Mouse (Mus musculus): Measurements from ENCODE around the gene Itga11. TPM values are rescaled to one million over a fixed set of nuclear protein-coding genes. Genes with fewer than 3 reads are reported as not detected.
A peak's percentile ranks its signal among the peaks of the same experiment; 100 is the strongest.

Gene Itga11
- polyA plus RNA-seq, 1 experiment from 2014 or later = 1.4 TPM

GRCm38 (mm10) chr9:62811516-62812121, 134.0 kb downstream of the Itga11 start, which contains the start of gene Fem1b:
Gene Fem1b (minus strand): TSS chr9:62811934.
- H3K27me3 ChIP-seq (ENCODE audit: control insufficient read depth, insufficient read depth, low read length) = no peaks in the 10 kb centered on the region
- H3K9ac ChIP-seq (replicated peaks; ENCODE audit: low read depth, low read length) = peak within 1 kb of the TSS; percentile 87
- no peaks in the 10 kb centered on the region for H3K9me3 ChIP-seq (ENCODE audit: control insufficient read depth, low read depth, low read length)
- H3K4me2 ChIP-seq (replicated peaks; ENCODE audit: low read depth, low read length) = peak within 1 kb of the TSS; percentile 95
- WGBS = under 1% methylated on average over 54 of the region's 68 CpGs
- peak; percentile 89 for ATAC-seq (ENCODE audit: insufficient number of reproducible peaks, insufficient read depth, low FRiP score, low read depth)
- peaks cover 20% of the 10 kb centered on the region for H3K4me1 ChIP-seq (ENCODE audit: control insufficient read depth, insufficient read depth, low read length)
- peak within 1 kb of the TSS; percentile 96 for H3K27ac ChIP-seq (ENCODE audit: low read length)
- H3K4me3 ChIP-seq (ENCODE audit: low read depth, low read length) = peak within 1 kb of the TSS; percentile 99
- H3K36me3 ChIP-seq (ENCODE audit: control insufficient read depth, insufficient read depth, low read length) = no peaks in the 10 kb centered on the region

DNA sequence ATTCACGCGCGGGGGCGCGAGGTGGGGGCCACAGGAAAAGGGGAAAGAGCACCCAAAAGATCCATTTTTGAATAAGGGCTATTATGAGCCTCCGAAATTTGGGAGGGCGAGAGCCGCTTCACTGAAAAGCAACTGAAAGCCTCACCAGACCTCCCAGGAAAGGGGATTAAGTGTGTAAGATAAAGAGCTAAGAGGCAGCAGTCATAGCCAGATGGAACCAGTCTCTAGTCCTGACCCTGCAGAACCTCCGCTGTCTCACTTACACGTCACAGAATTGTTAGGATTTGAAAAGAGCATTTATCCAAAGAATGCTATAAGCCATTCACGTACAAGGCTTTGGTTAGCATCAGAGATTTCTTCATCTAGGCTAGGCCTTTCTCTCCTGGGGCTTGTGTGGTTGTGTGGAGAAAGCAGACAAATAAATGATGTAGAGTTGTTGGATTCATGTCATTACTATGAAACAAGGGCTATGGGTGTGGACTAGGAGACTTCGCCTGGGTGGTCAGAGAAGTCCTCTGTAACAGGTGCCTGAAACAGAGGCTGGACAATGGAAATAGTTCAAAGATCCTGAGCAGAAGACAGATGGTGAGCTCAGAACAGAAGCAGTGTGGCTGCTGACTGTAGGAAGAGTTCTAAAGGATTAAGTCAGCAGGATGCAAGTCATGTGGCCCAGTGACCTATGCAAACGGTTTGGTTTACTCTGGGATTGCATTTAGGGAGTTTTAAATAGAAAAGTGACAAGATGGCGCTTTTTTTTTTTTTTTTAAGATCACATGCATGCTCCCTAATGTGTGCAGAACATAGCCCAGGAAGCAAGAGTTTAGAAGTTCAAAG, 134.8 kb downstream of the Itga11 start:
- 12% methylated on average over 14 of the region's 14 CpGs for WGBS
- H3K27ac ChIP-seq (ENCODE audit: low read length) = peak overlapping the region; percentile 96
- H3K36me3 ChIP-seq (ENCODE audit: control insufficient read depth, insufficient read depth, low read length) = no peaks in the 10 kb centered on the region
- no peaks in the 10 kb centered on the region for H3K27me3 ChIP-seq (ENCODE audit: control insufficient read depth, insufficient read depth, low read length)
- ATAC-seq (ENCODE audit: insufficient number of reproducible peaks, insufficient read depth, low FRiP score, low read depth) = no peak
- H3K4me3 ChIP-seq (ENCODE audit: low read depth, low read length) = peak overlapping the region; percentile 99
- H3K4me1 ChIP-seq (ENCODE audit: control insufficient read depth, insufficient read depth, low read length) = peaks cover 20% of the 10 kb centered on the region
- peak overlapping the region; percentile 62 for H3K4me2 ChIP-seq (replicated peaks; ENCODE audit: low read depth, low read length)
- H3K9ac ChIP-seq (replicated peaks; ENCODE audit: low read depth, low read length) = peak overlapping the region; percentile 87
- H3K9me3 ChIP-seq (ENCODE audit: control insufficient read depth, low read depth, low read length) = no peaks in the 10 kb centered on the region

DNA sequence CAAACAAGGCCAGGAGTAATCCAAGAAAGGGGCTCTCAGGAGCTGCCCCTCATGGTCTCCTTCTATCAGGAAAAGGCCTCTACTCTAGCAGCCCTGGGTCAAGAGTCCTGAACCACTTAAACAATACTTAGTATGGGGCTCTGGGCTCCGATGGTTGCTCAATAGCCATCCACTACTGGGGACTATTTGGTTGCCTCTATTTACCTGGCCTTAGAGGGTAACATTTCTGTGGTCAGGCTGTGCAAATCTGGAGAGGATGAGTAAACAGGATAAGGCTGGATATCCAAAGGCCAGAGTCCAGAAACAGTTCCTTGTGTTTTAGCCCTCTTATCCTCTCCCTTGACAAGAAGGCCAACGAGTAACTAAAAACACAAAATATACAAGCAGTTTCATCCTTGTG, 137.1 kb downstream of the Itga11 start:
- H3K9me3 ChIP-seq (ENCODE audit: control insufficient read depth, low read depth, low read length) = no peaks in the 10 kb centered on the region
- H3K4me2 ChIP-seq (replicated peaks; ENCODE audit: low read depth, low read length) = no peak overlapping the region
- H3K27me3 ChIP-seq (ENCODE audit: control insufficient read depth, insufficient read depth, low read length) = no peaks in the 10 kb centered on the region
- H3K4me1 ChIP-seq (ENCODE audit: control insufficient read depth, insufficient read depth, low read length) = peaks cover 9% of the 10 kb centered on the region
- H3K9ac ChIP-seq (replicated peaks; ENCODE audit: low read depth, low read length) = no peak overlapping the region
- ATAC-seq (ENCODE audit: insufficient number of reproducible peaks, insufficient read depth, low FRiP score, low read depth) = no peak
- no peaks in the 10 kb centered on the region for H3K36me3 ChIP-seq (ENCODE audit: control insufficient read depth, insufficient read depth, low read length)
- H3K27ac ChIP-seq (ENCODE audit: low read length) = no peak overlapping the region
- 81% methylated on average over 2 of the region's 2 CpGs for WGBS
- no peak overlapping the region for H3K4me3 ChIP-seq (ENCODE audit: low read depth, low read length)

DNA sequence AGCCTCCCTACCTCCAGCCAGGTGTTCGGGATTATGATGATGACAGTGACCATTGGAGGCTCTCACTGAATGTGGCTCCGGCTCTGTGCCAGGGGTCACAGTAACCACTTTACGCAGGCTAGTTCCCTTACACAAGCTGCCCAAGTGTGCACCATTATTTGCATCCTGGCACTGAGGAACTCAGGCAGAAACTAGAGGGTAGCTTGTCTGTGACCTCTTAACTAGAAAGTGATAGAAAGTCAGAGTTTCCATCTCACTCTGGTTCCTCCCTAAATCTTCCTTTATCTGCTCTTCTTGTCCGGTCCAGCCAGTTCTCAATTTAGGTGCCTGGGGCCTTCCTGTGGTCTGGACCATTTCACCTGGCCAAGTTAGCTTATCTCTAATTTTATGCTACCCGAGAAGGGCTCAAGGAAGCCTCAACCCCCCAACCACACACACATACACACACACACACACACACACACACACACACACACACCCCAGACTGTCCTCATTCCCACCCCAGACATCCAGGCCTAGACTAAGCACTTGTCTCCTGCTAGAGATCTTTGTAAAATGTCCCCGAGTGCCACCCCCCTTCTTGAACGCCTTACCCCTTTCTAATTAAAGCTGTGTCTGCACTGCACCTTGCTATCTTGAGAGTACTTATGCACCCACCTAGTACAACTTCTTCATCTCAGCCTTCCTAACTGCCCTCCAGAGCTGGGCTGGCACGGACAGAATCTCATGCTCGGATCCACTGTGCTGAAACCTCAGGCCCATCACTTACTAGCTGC, 138.9 kb downstream of the Itga11 start:
- H3K4me3 ChIP-seq (ENCODE audit: low read depth, low read length) = no peak overlapping the region
- WGBS = 80% methylated on average over 9 of the region's 9 CpGs
- ATAC-seq (ENCODE audit: insufficient number of reproducible peaks, insufficient read depth, low FRiP score, low read depth) = no peak
- no peaks in the 10 kb centered on the region for H3K27me3 ChIP-seq (ENCODE audit: control insufficient read depth, insufficient read depth, low read length)
- no peaks in the 10 kb centered on the region for H3K36me3 ChIP-seq (ENCODE audit: control insufficient read depth, insufficient read depth, low read length)
- peaks cover 7% of the 10 kb centered on the region; the same call in 1 of the 2 replicates for H3K4me1 ChIP-seq (ENCODE audit: control insufficient read depth, insufficient read depth, low read length)
- H3K4me2 ChIP-seq (replicated peaks; ENCODE audit: low read depth, low read length) = no peak overlapping the region
- H3K9ac ChIP-seq (replicated peaks; ENCODE audit: low read depth, low read length) = no peak overlapping the region
- H3K27ac ChIP-seq (ENCODE audit: low read length) = no peak overlapping the region
- H3K9me3 ChIP-seq (ENCODE audit: control insufficient read depth, low read depth, low read length) = no peaks in the 10 kb centered on the region

DNA sequence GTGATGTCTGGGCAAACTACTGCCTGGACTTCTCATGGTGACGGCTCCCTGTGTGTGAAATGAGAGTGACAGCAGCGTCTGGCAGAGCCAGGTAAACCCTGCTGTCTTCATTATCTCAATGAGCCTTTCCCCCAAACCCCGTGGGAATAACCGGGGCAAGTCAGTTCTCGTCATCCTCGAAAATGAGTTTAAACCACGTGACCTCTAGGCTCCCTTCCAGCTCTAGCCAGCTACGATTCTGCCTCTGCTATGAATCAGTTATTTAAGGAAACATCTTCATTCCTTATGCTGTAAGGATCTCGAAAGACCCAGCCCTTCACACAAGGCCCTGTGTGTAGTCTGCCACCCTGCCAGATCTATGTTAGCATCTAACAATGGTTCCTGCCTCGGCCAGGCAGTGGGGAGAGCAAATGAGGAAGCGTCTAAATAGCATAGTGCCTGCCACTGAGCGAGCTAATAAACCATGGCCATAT, 139.5 kb downstream of the Itga11 start:
- Histone ChIP-seq H3K27ac (ENCODE audit: low read length) (no peak overlapping the region), H3K4me2 (replicated peaks; ENCODE audit: low read depth, low read length) (no peak overlapping the region)

GRCm38 (mm10) chr9:62817828-62818614, 140.4 kb downstream of the Itga11 start:
- no peak overlapping the region for H3K4me3 ChIP-seq (ENCODE audit: low read depth, low read length)
- H3K27me3 ChIP-seq (ENCODE audit: control insufficient read depth, insufficient read depth, low read length) = no peaks in the 10 kb centered on the region
- ATAC-seq (ENCODE audit: insufficient number of reproducible peaks, insufficient read depth, low FRiP score, low read depth) = no peak; the same call in 1 of the 2 replicates
- H3K27ac ChIP-seq (ENCODE audit: low read length) = peak overlapping the region; percentile 52; the same call in 1 of the 2 replicates
- H3K4me1 ChIP-seq (ENCODE audit: control insufficient read depth, insufficient read depth, low read length) = no peaks in the 10 kb centered on the region
- no peaks in the 10 kb centered on the region for H3K36me3 ChIP-seq (ENCODE audit: control insufficient read depth, insufficient read depth, low read length)
- H3K4me2 ChIP-seq (replicated peaks; ENCODE audit: low read depth, low read length) = no peak overlapping the region
- H3K9ac ChIP-seq (replicated peaks; ENCODE audit: low read depth, low read length) = no peak overlapping the region
- 71% methylated on average over 4 of the region's 4 CpGs for WGBS
- no peaks in the 10 kb centered on the region for H3K9me3 ChIP-seq (ENCODE audit: control insufficient read depth, low read depth, low read length)

More for the DNA sequence above, 139.5 kb downstream of the Itga11 start:
- ATAC-seq (ENCODE audit: insufficient number of reproducible peaks, insufficient read depth, low FRiP score, low read depth) = no peak
- H3K9ac ChIP-seq (replicated peaks; ENCODE audit: low read depth, low read length) = no peak overlapping the region
- no peaks in the 10 kb centered on the region for H3K9me3 ChIP-seq (ENCODE audit: control insufficient read depth, low read depth, low read length)
- 60% methylated on average over 12 of the region's 12 CpGs for WGBS
- H3K27me3 ChIP-seq (ENCODE audit: control insufficient read depth, insufficient read depth, low read length) = no peaks in the 10 kb centered on the region
- no peaks in the 10 kb centered on the region for H3K36me3 ChIP-seq (ENCODE audit: control insufficient read depth, insufficient read depth, low read length)
- peaks cover 6% of the 10 kb centered on the region; the same call in 1 of the 2 replicates for H3K4me1 ChIP-seq (ENCODE audit: control insufficient read depth, insufficient read depth, low read length)
- no peak overlapping the region for H3K4me3 ChIP-seq (ENCODE audit: low read depth, low read length)

DNA sequence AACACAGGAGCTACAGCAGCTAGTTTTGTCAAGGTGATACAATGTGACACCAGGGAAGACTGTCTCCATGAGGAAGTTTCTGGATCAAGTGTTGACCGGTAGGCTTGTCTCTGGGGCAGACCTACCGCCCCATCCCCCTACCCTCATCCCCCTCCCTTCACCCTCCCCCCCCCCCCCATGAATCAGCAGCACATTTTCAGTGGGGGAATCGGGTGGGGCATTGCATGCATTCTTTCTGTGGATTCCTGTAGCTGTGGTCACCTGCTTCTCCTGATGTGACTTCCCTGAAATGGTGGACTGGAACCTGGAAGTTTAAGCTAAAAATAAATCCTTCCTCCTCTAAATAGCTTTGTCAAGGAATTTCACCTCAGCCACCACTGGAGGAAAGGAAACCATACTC, 141.9 kb downstream of the Itga11 start:
- 67% methylated on average over 3 of the region's 3 CpGs for WGBS
- no peak overlapping the region for H3K4me3 ChIP-seq (ENCODE audit: low read depth, low read length)
- no peaks in the 10 kb centered on the region for H3K27me3 ChIP-seq (ENCODE audit: control insufficient read depth, insufficient read depth, low read length)
- H3K9me3 ChIP-seq (ENCODE audit: control insufficient read depth, low read depth, low read length) = no peaks in the 10 kb centered on the region
- H3K4me2 ChIP-seq (replicated peaks; ENCODE audit: low read depth, low read length) = no peak overlapping the region
- no peak for ATAC-seq (ENCODE audit: insufficient number of reproducible peaks, insufficient read depth, low FRiP score, low read depth)
- H3K36me3 ChIP-seq (ENCODE audit: control insufficient read depth, insufficient read depth, low read length) = no peaks in the 10 kb centered on the region
- H3K4me1 ChIP-seq (ENCODE audit: control insufficient read depth, insufficient read depth, low read length) = no peaks in the 10 kb centered on the region
- H3K9ac ChIP-seq (replicated peaks; ENCODE audit: low read depth, low read length) = no peak overlapping the region
- H3K27ac ChIP-seq (ENCODE audit: low read length) = no peak overlapping the region
